14 mouse cellular contexts compared by ENCODE assay signal in the genomic region with DNA sequence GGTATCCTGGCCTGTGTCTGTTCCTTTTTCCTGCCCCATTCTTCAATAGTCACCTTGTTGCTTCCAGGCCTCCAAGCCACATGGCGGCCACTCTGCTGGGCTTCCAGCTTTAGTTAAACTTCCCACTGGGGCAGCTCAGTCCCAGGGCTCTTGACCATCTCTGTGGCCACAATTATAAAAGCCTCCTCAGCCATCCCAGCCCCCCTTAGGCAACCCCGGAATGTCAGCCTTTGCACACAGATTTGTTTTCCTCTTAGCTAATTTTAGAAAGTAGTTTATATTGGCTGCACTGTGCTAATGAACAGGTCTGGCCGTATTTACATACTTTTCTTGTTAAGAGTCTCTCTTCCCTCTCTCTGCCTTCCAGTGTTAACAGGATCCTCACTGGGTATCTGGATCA.
DNase-seq lines count a peak whose midpoint lies in the region; ATAC-seq and TF ChIP-seq lines count a peak whose summit lies in the region.
"Had no signal": no experiment of that assay in that cellular context is flagged by ENCODE, and none has a peak within 500 bp of the region (broad histone marks: within the 10 kb centered on the region; RNA-seq: fewer than 3 reads in every experiment).

No protein-coding gene starts in this region.

- H3K27me3 ChIP-seq in forebrain, embryonic 10.5 days (ENCODE audit: poor library complexity, severe bottlenecking), result no peaks in the 10 kb centered on the region
- no peaks in the 10 kb centered on the region for H3K27me3 ChIP-seq in forebrain, embryonic 14.5 days (replicated peaks; ENCODE audit: control insufficient read depth, insufficient read depth, low read length)
- no peaks in the 10 kb centered on the region for H3K27me3 ChIP-seq in lung, embryonic 16.5 days (ENCODE audit: control insufficient read depth, insufficient read depth, low read depth, low read length)
- H3K27me3 ChIP-seq in limb, embryonic 14.5 days (ENCODE audit: control insufficient read depth, insufficient read depth, low read length), result no peaks in the 10 kb centered on the region
- no peaks in the 10 kb centered on the region for H3K27me3 ChIP-seq in midbrain, postnatal 0 days (ENCODE audit: insufficient read depth, low read length)
- H3K27me3 ChIP-seq: heart, embryonic 12.5 days; megakaryocyte, embryonic 14.5 days; neural tube, embryonic 12.5 days had no signal

- intact Hi-C loops in heart, postnatal 25 days (cut with DNase I), result loop anchor here (5.0 kb wide), 1 partner anchor 36 kb away; no protein-coding TSS in a partner anchor
- intact Hi-C loops in gastrocnemius, postnatal 36 days (cut with DNase I), result no loop called here

- no peak overlapping the region for H3K4me3 ChIP-seq in forebrain, embryonic 10.5 days
- H3K4me3 ChIP-seq in forebrain, embryonic 14.5 days (ENCODE audit: low read depth, low read length), result no peak overlapping the region
- H3K4me3 ChIP-seq in lung, embryonic 16.5 days (ENCODE audit: low read length), result no peak overlapping the region
- no peak overlapping the region for H3K4me3 ChIP-seq in limb, embryonic 14.5 days (replicated peaks; ENCODE audit: low read length)
- H3K4me3 ChIP-seq in midbrain, postnatal 0 days (ENCODE audit: low read depth, low read length), result no peak overlapping the region
- H3K4me3 ChIP-seq: heart, embryonic 12.5 days; megakaryocyte, embryonic 14.5 days; neural tube, embryonic 12.5 days had no signal

- WGBS in forebrain, embryonic 10.5 days, result 73% methylated on average over 3 of the region's 3 CpGs
- 62% methylated on average over 3 of the region's 3 CpGs for WGBS in forebrain, embryonic 14.5 days
- 32% methylated on average over 3 of the region's 3 CpGs for WGBS in lung, embryonic 16.5 days
- 37% methylated on average over 3 of the region's 3 CpGs for WGBS in limb, embryonic 14.5 days
- WGBS in midbrain, postnatal 0 days, result 64% methylated on average over 3 of the region's 3 CpGs

- H3K36me3 ChIP-seq in forebrain, embryonic 10.5 days (replicated peaks), result no peaks in the 10 kb centered on the region
- H3K36me3 ChIP-seq in forebrain, embryonic 14.5 days (ENCODE audit: control insufficient read depth, insufficient read depth, low read length), result no peaks in the 10 kb centered on the region
- no peaks in the 10 kb centered on the region for H3K36me3 ChIP-seq in lung, embryonic 16.5 days (ENCODE audit: control insufficient read depth, insufficient read depth, low read length)
- H3K36me3 ChIP-seq in limb, embryonic 14.5 days (ENCODE audit: control insufficient read depth, insufficient read depth, low read length), result no peaks in the 10 kb centered on the region
- H3K36me3 ChIP-seq in midbrain, postnatal 0 days (ENCODE audit: insufficient read depth, low read length), result no peaks in the 10 kb centered on the region
- H3K36me3 ChIP-seq: heart, embryonic 12.5 days; neural tube, embryonic 12.5 days had no signal

- no peak for TF ChIP-seq CTCF in midbrain, postnatal 0 days (IDR thresholded peaks at IDR 0.05)

- ATAC-seq in forebrain, embryonic 14.5 days, result no peak
- ATAC-seq in lung, embryonic 16.5 days (ENCODE audit: low read depth), result 0 out of 2 replicates have a peak, but pooled peaks have one; percentile 12
- no peak for ATAC-seq in limb, embryonic 14.5 days (ENCODE audit: low FRiP score, low read depth)
- ATAC-seq in midbrain, postnatal 0 days (ENCODE audit: low FRiP score), result no peak

- H3K4me1 ChIP-seq in forebrain, embryonic 10.5 days, result peaks cover 39% of the 10 kb centered on the region
- peaks cover 27% of the 10 kb centered on the region for H3K4me1 ChIP-seq in forebrain, embryonic 14.5 days (ENCODE audit: control insufficient read depth, insufficient read depth, low read length)
- peaks cover 7% of the 10 kb centered on the region for H3K4me1 ChIP-seq in lung, embryonic 16.5 days (replicated peaks; ENCODE audit: control insufficient read depth, insufficient read depth, low read length)
- H3K4me1 ChIP-seq in limb, embryonic 14.5 days (ENCODE audit: control insufficient read depth, insufficient read depth, low read length), result peaks cover 28% of the 10 kb centered on the region
- peaks cover 18% of the 10 kb centered on the region for H3K4me1 ChIP-seq in midbrain, postnatal 0 days (ENCODE audit: insufficient read depth, low read length)
- H3K4me1 ChIP-seq: megakaryocyte, embryonic 14.5 days had no signal

- H3K27ac ChIP-seq in forebrain, embryonic 10.5 days, result peak overlapping the region; percentile 54
- H3K27ac ChIP-seq in forebrain, embryonic 14.5 days (ENCODE audit: low read depth, low read length), result no peak overlapping the region
- no peak overlapping the region for H3K27ac ChIP-seq in lung, embryonic 16.5 days (ENCODE audit: low read length)
- H3K27ac ChIP-seq in limb, embryonic 14.5 days (replicated peaks; ENCODE audit: low read depth, low read length), result peak overlapping the region; percentile 29; the same call in 1 of the 2 replicates
- peak overlapping the region; percentile 32 for H3K27ac ChIP-seq in midbrain, postnatal 0 days (ENCODE audit: low read depth, low read length)
- H3K27ac ChIP-seq: neural tube, embryonic 12.5 days had no signal

- no peaks in the 10 kb centered on the region; the same call in 1 of the 2 replicates for H3K9me3 ChIP-seq in forebrain, embryonic 10.5 days
- H3K9me3 ChIP-seq in forebrain, embryonic 14.5 days (replicated peaks; ENCODE audit: control insufficient read depth, low read length), result no peaks in the 10 kb centered on the region
- H3K9me3 ChIP-seq in lung, embryonic 16.5 days (ENCODE audit: control insufficient read depth, low read length), result no peaks in the 10 kb centered on the region
- no peaks in the 10 kb centered on the region for H3K9me3 ChIP-seq in limb, embryonic 14.5 days (ENCODE audit: control insufficient read depth, low read length)
- no peaks in the 10 kb centered on the region for H3K9me3 ChIP-seq in midbrain, postnatal 0 days (ENCODE audit: low read length)
- H3K9me3 ChIP-seq: neural tube, embryonic 12.5 days had no signal

- H3K4me2 ChIP-seq in forebrain, embryonic 14.5 days (ENCODE audit: low read length), result no peak overlapping the region
- H3K4me2 ChIP-seq in lung, embryonic 16.5 days (ENCODE audit: low read depth, low read length), result no peak overlapping the region
- H3K4me2 ChIP-seq in limb, embryonic 14.5 days (replicated peaks; ENCODE audit: low read depth, low read length, severe bottlenecking), result no peak overlapping the region
- no peak overlapping the region for H3K4me2 ChIP-seq in midbrain, postnatal 0 days (ENCODE audit: low read depth, low read length, poor library complexity, severe bottlenecking)
- H3K4me2 ChIP-seq: heart, embryonic 12.5 days; liver, embryonic 11.5 days; neural tube, embryonic 12.5 days had no signal

- TF ChIP-seq POLR2A in limb, embryonic 14.5 days (IDR thresholded peaks at IDR 0.05; ENCODE audit: borderline replicate concordance, extremely low read depth, insufficient read depth, insufficient read length), result no peak

- H3K9ac ChIP-seq in forebrain, embryonic 14.5 days (ENCODE audit: low read length), result no peak overlapping the region
- no peak overlapping the region for H3K9ac ChIP-seq in lung, embryonic 16.5 days (ENCODE audit: low read length)
- H3K9ac ChIP-seq in limb, embryonic 14.5 days (ENCODE audit: low read depth, low read length, severe bottlenecking), result no peak overlapping the region
- no peak overlapping the region for H3K9ac ChIP-seq in midbrain, postnatal 0 days (replicated peaks; ENCODE audit: low read length, poor library complexity, severe bottlenecking)
- H3K9ac ChIP-seq: heart, embryonic 12.5 days; neural tube, embryonic 12.5 days had no signal

- DNase-seq in forebrain, embryonic 10.5 days (ENCODE audit: extremely low spot score, low spot score), result no peak
- DNase-seq in forebrain, embryonic 14.5 days (ENCODE audit: low spot score), result no peak
- DNase-seq in lung, postnatal 14 days, result no peak
- DNase-seq in limb, embryonic 14.5 days (ENCODE audit: low spot score), result no peak
- DNase-seq in midbrain, postnatal 0 days (ENCODE audit: low spot score), result no peak
- DNase-seq in heart, postnatal 25 days (ENCODE audit: low spot score), result no peak
- DNase-seq in gastrocnemius, postnatal 36 days, result no peak
- DNase-seq: adrenal gland, postnatal 10 days; kidney, postnatal 14 days had no signal

Comparison
In these comparisons a context has a peak if more than half of its experiments do, and no peak if none do; other contexts are left out.
1. H3K27ac ChIP-seq: peak in forebrain, embryonic 10.5 days (single experiment), limb, embryonic 14.5 days (single experiment) and midbrain, postnatal 0 days (single experiment); none in forebrain, embryonic 14.5 days (single experiment) and lung, embryonic 16.5 days (single experiment).